ENCODE assay signal across 9 mouse cellular contexts in genomic region chr11:71346024-71346423, GRCm38 (mm10).
A peak's percentile ranks its signal among the peaks of the same experiment; 100 is the strongest.
DNase-seq lines count a peak whose midpoint lies in the region; ATAC-seq and TF ChIP-seq lines count a peak whose summit lies in the region.
"Had no signal": no experiment of that assay in that cellular context is flagged by ENCODE, and none has a peak within 500 bp of the region (broad histone marks: within the 10 kb centered on the region; RNA-seq: fewer than 3 reads in every experiment).

No protein-coding gene starts in this region.

- no peaks in the 10 kb centered on the region for H3K9me3 ChIP-seq in hindbrain, embryonic 11.5 days (ENCODE audit: control insufficient read depth, low read length)
- H3K9me3 ChIP-seq in hindbrain, embryonic 10.5 days, result no peaks in the 10 kb centered on the region
- no peaks in the 10 kb centered on the region for H3K9me3 ChIP-seq in stomach, postnatal 0 days (ENCODE audit: control insufficient read depth, low read length)
- H3K9me3 ChIP-seq: limb, embryonic 15.5 days had no signal

- 60% methylated on average over 3 of the region's 3 CpGs for WGBS in hindbrain, embryonic 11.5 days
- 65% methylated on average over 3 of the region's 3 CpGs for WGBS in hindbrain, embryonic 10.5 days
- 32% methylated on average over 3 of the region's 3 CpGs for WGBS in stomach, postnatal 0 days

- peak; percentile 19 for DNase-seq in hindbrain, embryonic 11.5 days (ENCODE audit: low spot score)
- no peak for DNase-seq in hindbrain, embryonic 10.5 days (ENCODE audit: low spot score)
- DNase-seq in adrenal gland, adult 2 months, result peak; percentile 51
- DNase-seq in cerebellum, adult 9-11 months, result peak; percentile 60
- peak; percentile 18 to 29 for DNase-seq in layer of hippocampus, postnatal 25 days (ENCODE audit: extremely low spot score in 1 of 2, low spot score in 1 of 2)
- DNase-seq in stomach, postnatal 0 days (ENCODE audit: low spot score), result no peak
- no peak for DNase-seq in thymus, postnatal 0 days (ENCODE audit: low spot score)
- DNase-seq in ovary, postnatal 10 days (ENCODE audit: low spot score), result no peak

- no peak overlapping the region for H3K4me3 ChIP-seq in hindbrain, embryonic 11.5 days (ENCODE audit: low read depth, low read length)
- H3K4me3 ChIP-seq in hindbrain, embryonic 10.5 days, result no peak overlapping the region
- no peak overlapping the region for H3K4me3 ChIP-seq in stomach, postnatal 0 days (ENCODE audit: low read depth, low read length)
- H3K4me3 ChIP-seq: limb, embryonic 15.5 days had no signal

- H3K27ac ChIP-seq in hindbrain, embryonic 11.5 days (ENCODE audit: low read depth, low read length), result no peak overlapping the region
- H3K27ac ChIP-seq in hindbrain, embryonic 10.5 days, result no peak overlapping the region
- no peak overlapping the region for H3K27ac ChIP-seq in stomach, postnatal 0 days (replicated peaks)
- H3K27ac ChIP-seq: limb, embryonic 15.5 days had no signal

- no peaks in the 10 kb centered on the region for H3K36me3 ChIP-seq in hindbrain, embryonic 11.5 days (ENCODE audit: control insufficient read depth, insufficient read depth, low read length)
- no peaks in the 10 kb centered on the region for H3K36me3 ChIP-seq in hindbrain, embryonic 10.5 days
- no peaks in the 10 kb centered on the region for H3K36me3 ChIP-seq in stomach, postnatal 0 days (ENCODE audit: control insufficient read depth, insufficient read depth, low read length)
- H3K36me3 ChIP-seq: limb, embryonic 15.5 days had no signal

- TF ChIP-seq CTCF in stomach, postnatal 0 days (IDR thresholded peaks at IDR 0.05; ENCODE audit: low read depth), result peak; percentile 42

- no peak overlapping the region for H3K4me2 ChIP-seq in hindbrain, embryonic 11.5 days (replicated peaks; ENCODE audit: low read depth, low read length)
- no peak overlapping the region for H3K4me2 ChIP-seq in stomach, postnatal 0 days (replicated peaks; ENCODE audit: low read depth)
- H3K4me2 ChIP-seq: limb, embryonic 15.5 days had no signal

- no peak for ATAC-seq in hindbrain, embryonic 11.5 days (ENCODE audit: low FRiP score)
- ATAC-seq in stomach, postnatal 0 days (ENCODE audit: low FRiP score, low TSS enrichment), result no peak

- no peak overlapping the region for H3K9ac ChIP-seq in hindbrain, embryonic 11.5 days (ENCODE audit: low read depth, low read length)
- no peak overlapping the region for H3K9ac ChIP-seq in stomach, postnatal 0 days (ENCODE audit: low read length)
- H3K9ac ChIP-seq: limb, embryonic 15.5 days had no signal

- no peak for TF ChIP-seq EP300 in stomach, postnatal 0 days (optimal IDR thresholded peaks at IDR 0.05)

- no peaks in the 10 kb centered on the region for H3K27me3 ChIP-seq in hindbrain, embryonic 11.5 days (ENCODE audit: control insufficient read depth, insufficient read depth, low read length)
- H3K27me3 ChIP-seq in hindbrain, embryonic 10.5 days (ENCODE audit: insufficient read depth, poor library complexity, severe bottlenecking), result no peaks in the 10 kb centered on the region
- H3K27me3 ChIP-seq in stomach, postnatal 0 days (ENCODE audit: control insufficient read depth, insufficient read depth, low read length), result no peaks in the 10 kb centered on the region
- H3K27me3 ChIP-seq: limb, embryonic 15.5 days had no signal

- H3K4me1 ChIP-seq in hindbrain, embryonic 11.5 days (replicated peaks; ENCODE audit: control insufficient read depth, insufficient read depth, low read length), result no peaks in the 10 kb centered on the region
- H3K4me1 ChIP-seq in hindbrain, embryonic 10.5 days (replicated peaks), result no peaks in the 10 kb centered on the region
- H3K4me1 ChIP-seq in stomach, postnatal 0 days (replicated peaks; ENCODE audit: control insufficient read depth, insufficient read depth), result no peaks in the 10 kb centered on the region
- H3K4me1 ChIP-seq: limb, embryonic 15.5 days had no signal

Comparison
In these comparisons a context has a peak if more than half of its experiments do, and no peak if none do; other contexts are left out.
1. DNase-seq: peak in hindbrain, embryonic 11.5 days (single experiment), adrenal gland, adult 2 months (single experiment), cerebellum, adult 9-11 months (single experiment) and layer of hippocampus, postnatal 25 days (2 of 2); none in hindbrain, embryonic 10.5 days (single experiment), stomach, postnatal 0 days (single experiment), thymus, postnatal 0 days (single experiment) and ovary, postnatal 10 days (single experiment).